ENCODE assay signal across 8 mouse cellular contexts in the genomic region with DNA sequence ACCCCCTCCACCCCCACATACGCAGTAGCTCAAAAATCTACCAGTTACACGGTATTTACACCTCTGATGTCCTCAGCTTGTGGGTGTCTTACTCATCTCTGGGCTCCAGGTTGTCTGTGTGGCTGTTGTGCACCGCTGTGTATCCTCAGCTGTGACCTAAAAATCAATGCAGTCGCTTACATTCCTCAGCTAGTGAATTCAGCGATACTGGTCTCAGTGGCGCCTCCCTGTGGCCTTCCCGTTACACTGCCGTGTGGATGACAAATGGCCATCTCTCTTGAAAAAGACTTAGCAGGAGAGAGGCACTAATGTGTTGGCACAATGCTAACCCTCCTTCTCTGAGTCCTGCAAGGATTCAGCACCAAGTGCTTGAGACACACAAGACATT.
DNase-seq lines count a peak whose midpoint lies in the region; ATAC-seq and TF ChIP-seq lines count a peak whose summit lies in the region.

No protein-coding gene starts in this region.

- WGBS in lung, embryonic 14.5 days: 37% methylated on average over 8 of the region's 8 CpGs

- no peak overlapping the region for H3K9ac ChIP-seq in lung, embryonic 14.5 days

- H3K36me3 ChIP-seq in lung, embryonic 14.5 days (ENCODE audit: insufficient read depth): no peaks in the 10 kb centered on the region

- peaks cover 6% of the 10 kb centered on the region for H3K4me1 ChIP-seq in lung, embryonic 14.5 days (ENCODE audit: insufficient read depth)

- ATAC-seq in CD4-positive, CD25-positive, alpha-beta regulatory T cell, adult 4 months: no peak
- no peak for ATAC-seq in lung, embryonic 14.5 days (ENCODE audit: insufficient read depth)

- peak; percentile 76 for TF ChIP-seq CTCF in lung, embryonic 14.5 days (IDR thresholded peaks at IDR 0.05; ENCODE audit: low read depth)

- no peak overlapping the region for H3K27ac ChIP-seq in lung, embryonic 14.5 days (ENCODE audit: low read depth)

- DNase-seq in CD4-positive, CD25-positive, alpha-beta regulatory T cell, adult 2 months (ENCODE audit: low read depth, low spot score): peak; percentile 78
- peak; percentile 43 for DNase-seq in T-cell, adult 2 months (ENCODE audit: low spot score)
- DNase-seq in cerebellum, postnatal 25 days: peak; percentile 84 to 92
- peak; percentile 48 to 77 for DNase-seq in frontal cortex, postnatal 36 days (ENCODE audit: low spot score in 2 of 2)
- peak; percentile 87 for DNase-seq in layer of hippocampus, adult 11-12 months (ENCODE audit: low spot score)
- DNase-seq in lung, embryonic 14.5 days: peak; percentile 78
- DNase-seq in right cerebral cortex, postnatal 25 days: peak; percentile 41

- H3K9me3 ChIP-seq in lung, embryonic 14.5 days (ENCODE audit: low read depth, low read length): no peaks in the 10 kb centered on the region

- no peaks in the 10 kb centered on the region for H3K27me3 ChIP-seq in lung, embryonic 14.5 days (ENCODE audit: insufficient read depth, low read length)

- no peak overlapping the region for H3K4me3 ChIP-seq in lung, embryonic 14.5 days (ENCODE audit: low read depth, low read length)

- H3K4me2 ChIP-seq in lung, embryonic 14.5 days: no peak overlapping the region
